22 mouse cellular contexts compared by ENCODE assay signal in the genomic region with DNA sequence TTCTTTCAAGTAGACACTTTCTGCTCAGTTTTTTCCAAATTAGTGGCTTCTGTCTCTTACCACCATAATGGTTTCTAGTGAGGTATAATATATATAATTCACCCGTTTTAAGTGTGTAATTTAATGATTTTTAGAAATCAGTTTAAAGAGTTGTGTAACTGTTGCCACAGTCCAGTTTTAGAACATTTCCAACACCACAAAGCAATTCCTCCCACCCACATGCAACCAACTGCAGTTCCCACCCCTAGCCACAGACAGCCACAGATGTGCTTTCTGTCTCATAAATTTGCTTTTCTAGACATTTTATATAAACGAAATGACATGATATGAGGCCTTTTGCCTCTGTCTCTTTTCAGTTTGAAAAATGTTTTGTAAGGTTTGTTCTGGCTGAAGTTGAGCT. TPM values are rescaled to one million over a fixed set of nuclear protein-coding genes. Genes with fewer than 3 reads are reported as not detected.
DNase-seq lines count a peak whose midpoint lies in the region; ATAC-seq and TF ChIP-seq lines count a peak whose summit lies in the region.
"Had no signal": no experiment of that assay in that cellular context is flagged by ENCODE, and none has a peak within 500 bp of the region (broad histone marks: within the 10 kb centered on the region; RNA-seq: fewer than 3 reads in every experiment).

No protein-coding gene starts in this region.

- H3K27me3 ChIP-seq in myocyte (ENCODE audit: control insufficient read depth, insufficient read depth, insufficient read length), result no peaks in the 10 kb centered on the region

- no peak for TF ChIP-seq POLR2A in myocyte (IDR thresholded peaks at IDR 0.05; ENCODE audit: insufficient read length, low read depth)

- peak; percentile 21; the same call in 1 of the 2 replicates for ATAC-seq in common myeloid progenitor, adult 5-6 weeks (replicated peaks; ENCODE audit: low read depth, poor library complexity, severe bottlenecking)
- no peak for ATAC-seq in megakaryocyte, adult 5-6 weeks (ENCODE audit: poor library complexity, severe bottlenecking)
- ATAC-seq: forebrain, embryonic 14.5 days; forebrain, embryonic 16.5 days had no signal

- H3K4me3 ChIP-seq in left cerebral cortex, adult 2 months, result no peak overlapping the region
- no peak overlapping the region for H3K4me3 ChIP-seq in myocyte
- H3K4me3 ChIP-seq: embryonic facial prominence, embryonic 13.5 days; embryonic facial prominence, embryonic 15.5 days; erythroblast, embryonic 14.5 days; forebrain, embryonic 10.5 days; forebrain, embryonic 12.5 days had no signal

- no peaks in the 10 kb centered on the region for H3K79me2 ChIP-seq in myocyte (ENCODE audit: control insufficient read depth, insufficient read depth)

- H3K4me2 ChIP-seq in myocyte (ENCODE audit: low read depth), result peak overlapping the region; percentile 63
- H3K4me2 ChIP-seq: embryonic facial prominence, embryonic 13.5 days; embryonic facial prominence, embryonic 15.5 days; forebrain, embryonic 12.5 days had no signal

- peak; percentile 1 for TF ChIP-seq CTCF in left cerebral cortex, adult 2 months (IDR thresholded peaks at IDR 0.05)

- H3K36me3 ChIP-seq in myocyte (ENCODE audit: control insufficient read depth, insufficient read depth), result no peaks in the 10 kb centered on the region
- H3K36me3 ChIP-seq: embryonic facial prominence, embryonic 13.5 days; embryonic facial prominence, embryonic 15.5 days; forebrain, embryonic 10.5 days; forebrain, embryonic 12.5 days had no signal

- no peak overlapping the region; the same call in 1 of the 2 replicates for H3K27ac ChIP-seq in left cerebral cortex, adult 2 months
- H3K27ac ChIP-seq: embryonic facial prominence, embryonic 13.5 days; embryonic facial prominence, embryonic 15.5 days; forebrain, embryonic 10.5 days; forebrain, embryonic 12.5 days had no signal

- DNase-seq in left cerebral cortex, adult 2 months (ENCODE audit: extremely low spot score in 1 of 2, low spot score in 2 of 2), result no peak
- no peak for DNase-seq in left cerebral cortex, postnatal 36 days (ENCODE audit: low spot score in 2 of 2)
- no peak for DNase-seq in layer of hippocampus, postnatal 14 days (ENCODE audit: low spot score in 2 of 2)
- DNase-seq: adrenal gland, adult 2 months; adrenal gland, postnatal 10 days; adrenal gland, postnatal 25 days; cerebellum, adult 11-12 months; cerebellum, adult 2 months; cerebellum, adult 9-10 months; cerebellum, postnatal 10 days; cerebellum, postnatal 25 days; embryo, embryonic 11 days had no signal

- H3ac ChIP-seq in myocyte (ENCODE audit: control insufficient read depth, insufficient read length), result no peak overlapping the region

- intact Hi-C loops in left cerebral cortex, adult 2 months (cut with DNase I), result no loop called here
- intact Hi-C loops in left cerebral cortex, postnatal 36 days (cut with DNase I), result no loop called here

TF ChIP-seq in myocyte, 11 proteins besides CTCF, POLR2A, EP300 and RAD21:
- TF ChIP-seq CEBPB (IDR thresholded peaks at IDR 0.05; ENCODE audit: insufficient read depth, poor library complexity, severe bottlenecking) (0 out of 2 replicates have a peak, but pooled peaks have one; percentile 64), E2F4 (IDR thresholded peaks at IDR 0.05; ENCODE audit: insufficient read depth) (no peak), MYOG (IDR thresholded peaks at IDR 0.05; ENCODE audit: control insufficient read depth in 1 of 3, insufficient read depth in 1 of 3, insufficient read length in 2 of 3, low read depth in 2 of 3) (peak in 1 of 3 experiments; percentile 26), MYOD1 (IDR thresholded peaks at IDR 0.05; ENCODE audit: control insufficient read depth in 1 of 3, insufficient read length in 2 of 3, low read depth in 2 of 3) (peak in 1 of 3 experiments; percentile 54)

RNA-seq across cellular contexts. Expression of a gene that starts 17.1 kb away (rescaled TPM):
- total RNA-seq in left cerebral cortex, adult 2 months (2021), result 100 to 1,000 TPM; 208 to 212 TPM
- 100 to 1,000 TPM; 195 to 250 TPM for total RNA-seq in left cerebral cortex, postnatal 36 days (2021)
- total RNA-seq in common myeloid progenitor, adult 5-6 weeks (2017), result 161 and 170 TPM in 2 replicates
- polyA plus RNA-seq in myocyte (2012; fragmentation: generic; extraction: Trizol), result 219 TPM
- total RNA-seq in layer of hippocampus, postnatal 14 days (2021), result 100 to 1,000 TPM; 150 to 168 TPM
- total RNA-seq in megakaryocyte, adult 5-6 weeks (2015), result 86.2 and 87.6 TPM in 2 replicates
- 99.9 and 100 TPM in 2 replicates for total RNA-seq in megakaryocyte, adult 5-6 weeks (2017)
